Mouse (Mus musculus) layer of hippocampus, adult 6 months (tissue): Measurements from ENCODE around the gene Traf4. TPM values are rescaled to one million over a fixed set of nuclear protein-coding genes. Genes with fewer than 3 reads are reported as not detected.

Experiments used
- long read RNA-seq, 2 experiments: library from polyadenylated mRNA; unstranded; transcript quantifications; one replicate each; pipeline ENCODE4 v2.0.0; 2019 to 2020
- microRNA-seq: library from miRNA; unstranded; fragments of <30 nt; microRNA quantifications from one replicate; pipeline ENCODE4 v1.2.0, GENCODE M21; 2020
- polyA plus RNA-seq: library from polyadenylated mRNA; unstranded; fragments of <200 nt; fragmentation: Nextera tagmentation; gene quantifications from 2 replicates; pipeline ENCODE4 v1.2.3, GENCODE M21; 2021

Gene Traf4
- 7.1 and 10.1 TPM in 2 replicates for polyA plus RNA-seq
- long read RNA-seq, experiment 1, transcript Traf4-201 (7 exons, 2,078 nt) = major isoform, 15 of 18 reads
- long read RNA-seq, experiment 1, partial matches to known transcripts = 1 of 18 reads
- long read RNA-seq, experiment 1, other reads (novel, unspliced or antisense) = 2 of 18 reads
- long read RNA-seq, experiment 2, transcript Traf4-201 (7 exons, 2,078 nt) = major isoform, 45 of 52 reads
- long read RNA-seq, experiment 2, partial matches to known transcripts = 2 of 52 reads
- long read RNA-seq, experiment 2, other reads (novel, unspliced or antisense) = 5 of 52 reads

GRCm38 (mm10) chr11:78164924-78165760, at the start of gene Traf4:
Gene Traf4, minus strand, starts transcription at chr11:78165589.

DNA sequence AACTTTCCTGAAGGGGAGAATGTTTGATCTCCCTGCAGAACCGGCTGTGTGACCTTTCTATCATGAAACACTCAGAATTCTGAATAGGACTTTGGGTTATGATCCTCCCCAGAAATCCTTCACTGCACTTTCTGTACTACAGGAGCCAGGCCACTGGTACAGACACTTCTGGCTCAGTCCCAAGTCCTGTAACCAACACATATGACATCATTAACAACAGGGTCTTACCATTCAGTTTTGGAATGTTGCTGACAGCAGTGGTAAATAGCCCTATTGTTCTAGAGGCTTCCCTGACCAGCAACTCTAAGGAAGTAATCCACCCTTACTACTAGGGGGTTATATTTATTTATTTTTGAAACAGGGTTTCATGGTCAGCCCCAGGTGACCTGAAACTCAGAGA, 27.7 kb upstream of the Traf4 start, which contains the start of gene Proca1:
Gene Proca1 (plus strand): TSS at position 280 of the 400 bp plus-strand sequence.

GRCm38 (mm10) chr11:78188331-78189233, 23.2 kb upstream of the Traf4 start, which contains the start of gene Rab34:
Gene Rab34, plus strand, starts transcription at chr11:78188430.

GRCm38 (mm10) chr11:78182961-78183844, 17.8 kb upstream of the Traf4 start, which contains the start of gene Rpl23a:
Gene Rpl23a, minus strand, starts transcription at chr11:78183584.

DNA sequence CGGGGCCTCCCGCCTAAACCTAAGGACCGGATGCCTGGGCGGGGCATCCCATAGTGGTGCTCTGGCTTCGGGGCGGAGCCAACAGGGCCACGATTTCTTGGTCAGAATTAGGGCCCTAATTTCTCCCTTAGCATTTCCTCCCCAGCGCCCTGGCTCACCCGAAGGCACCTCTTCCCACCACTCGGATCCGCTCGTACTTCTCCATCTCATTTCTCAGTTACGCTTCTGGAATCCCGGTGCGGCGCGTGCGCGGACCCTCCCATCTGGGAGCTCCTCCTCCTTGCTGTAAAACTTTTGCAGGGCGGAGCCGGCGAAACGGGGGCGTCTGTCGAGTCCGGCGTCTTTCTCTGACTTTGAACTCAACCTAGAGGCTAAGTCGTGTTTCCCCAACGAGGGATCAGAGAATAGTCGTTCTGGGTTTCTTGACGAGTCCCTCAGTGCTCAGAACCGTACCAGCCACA, 11.0 kb upstream of the Traf4 start, which contains the start of the genes Nek8 and Tlcd1:
Gene Nek8 (minus strand): TSS at position 274 of the 461 bp plus-strand sequence.
Gene Tlcd1 (plus strand): TSS at position 310 of the 461 bp plus-strand sequence.

Small RNAs within 50 kb of the gene (microRNA-seq; reads per million reads assigned to microRNA genes)
- gene Mir7653 = 1.5 reads per million

Other genes with a start within 250 kb of the Traf4 start
- gene Sez6, start 234.8 kb downstream of the Traf4 start, polyA plus RNA-seq = 56.3 and 84.5 TPM in 2 replicates
- 5.8 and 6.5 TPM in 2 replicates for gene Phf12, start 182.8 kb downstream of the Traf4 start, polyA plus RNA-seq
- 7.9 and 8.6 TPM in 2 replicates for gene Dhrs13, start 133.3 kb downstream of the Traf4 start, polyA plus RNA-seq
- 79.1 and 79.3 TPM in 2 replicates for gene Flot2, start 127.7 kb downstream of the Traf4 start, polyA plus RNA-seq
- gene Eral1, start 85.2 kb downstream of the Traf4 start, polyA plus RNA-seq = 10.9 and 11.1 TPM in 2 replicates
- 11.3 and 12.7 TPM in 2 replicates for gene Fam222b, start 70.9 kb downstream of the Traf4 start, polyA plus RNA-seq
- gene Nek8, start 11.1 kb upstream of the Traf4 start, polyA plus RNA-seq = 1.4 and 2.0 TPM in 2 replicates
- gene Tlcd1, start 11.1 kb upstream of the Traf4 start, polyA plus RNA-seq = 31.4 and 34.6 TPM in 2 replicates
- gene Rpl23a, start 18.0 kb upstream of the Traf4 start, polyA plus RNA-seq = 1,474 and 1,588 TPM in 2 replicates
- 18.8 and 20.1 TPM in 2 replicates for gene Rab34, start 22.8 kb upstream of the Traf4 start, polyA plus RNA-seq
- 4.6 and 5.2 TPM in 2 replicates for gene Proca1, start 27.8 kb upstream of the Traf4 start, polyA plus RNA-seq
- gene Sdf2, start 80.2 kb upstream of the Traf4 start, polyA plus RNA-seq = 144 and 168 TPM in 2 replicates
- gene Supt6, start 80.4 kb upstream of the Traf4 start, polyA plus RNA-seq = 16.4 and 17.8 TPM in 2 replicates
- gene 2610507B11Rik, start 96.2 kb upstream of the Traf4 start, polyA plus RNA-seq = 52.0 and 58.5 TPM in 2 replicates
- gene BC030499, start 125.3 kb upstream of the Traf4 start, polyA plus RNA-seq = 0.56 and 0.58 TPM in 2 replicates
- gene Spag5, start 135.9 kb upstream of the Traf4 start, polyA plus RNA-seq = 1.7 and 3.1 TPM in 2 replicates
- gene Aldoc, start 157.4 kb upstream of the Traf4 start, polyA plus RNA-seq = 1,621 and 1,706 TPM in 2 replicates
- 81.1 and 86.7 TPM in 2 replicates for gene Pigs, start 162.8 kb upstream of the Traf4 start, polyA plus RNA-seq
- 7.4 and 9.1 TPM in 2 replicates for gene Unc119, start 177.9 kb upstream of the Traf4 start, polyA plus RNA-seq
- not detected in 2 replicates for gene Foxn1, start 221.0 kb upstream of the Traf4 start, polyA plus RNA-seq